Mouse (Mus musculus) kidney, embryonic 15.5 days (tissue): ENCODE measurements around the gene Ctdsp2. TPM values are rescaled to one million over a fixed set of nuclear protein-coding genes. Genes with fewer than 3 reads are reported as not detected.
A peak's percentile ranks its signal among the peaks of the same experiment; 100 is the strongest.

Experiments used
- ATAC-seq: fragments of 200-750 bp; cut with Nextera tagmentation; replicated peaks from 2 replicates; pipeline ENCODE4 v1.8.0; 2017; ENCODE audit warnings: moderate TSS enrichment; ENCODE audit not compliant: low FRiP score
- H3K27ac ChIP-seq: fragments of 300-500 bp; sonication (generic); 2 replicates; pipeline ENCODE4 v1.5.1; 2015; ENCODE audit warnings: mild to moderate bottlenecking, inconsistent platforms
- H3K27me3 ChIP-seq: fragments of 300-500 bp; sonication (generic); 2 replicates; pipeline ENCODE4 v1.6.1; 2015; ENCODE audit warnings: inconsistent platforms
- H3K36me3 ChIP-seq: fragments of 300-500 bp; sonication (generic); 2 replicates; pipeline ENCODE4 v1.6.1; 2015; ENCODE audit warnings: inconsistent platforms
- H3K4me1 ChIP-seq: fragments of 300-500 bp; sonication (generic); 2 replicates; pipeline ENCODE4 v1.6.1; 2015; ENCODE audit warnings: inconsistent platforms
- H3K4me2 ChIP-seq: fragments of 300-500 bp; sonication (generic); 2 replicates; pipeline ENCODE4 v1.6.1; 2015; ENCODE audit warnings: moderate library complexity, mild to moderate bottlenecking, inconsistent platforms
- H3K4me3 ChIP-seq: fragments of 300-500 bp; sonication (generic); replicated peaks from 2 replicates; pipeline ENCODE4 v1.5.1; 2015; ENCODE audit warnings: mild to moderate bottlenecking, inconsistent platforms
- H3K9ac ChIP-seq: fragments of 300-500 bp; sonication (generic); 2 replicates; pipeline ENCODE4 v1.6.1; 2015; ENCODE audit warnings: mild to moderate bottlenecking, inconsistent platforms
- H3K9me3 ChIP-seq: fragments of 300-500 bp; sonication (generic); replicated peaks from 2 replicates; pipeline ENCODE4 v1.6.1; 2016; ENCODE audit warnings: inconsistent platforms
- WGBS: fragments of 180-500 bp; shearing (Covaris S2); methylation state at CpG from one replicate; pipeline ENCODE4 v1.1.7; 2015; ENCODE audit warnings: mixed read lengths; 5-methylcytosine and 5-hydroxymethylcytosine counted together
- polyA plus RNA-seq: library from polyadenylated mRNA; unstranded; fragments of >200 nt; fragmentation: Nextera tagmentation; extraction: Ambion mirVana; gene quantifications from 2 replicates; pipeline ENCODE4 v1.2.1, GENCODE M21; 2015

The Ctdsp2 gene
- polyA plus RNA-seq, 1 experiment from 2014 or later: 73.2 TPM

GRCm38 (mm10) chr10:126971363-126972050 is 7.0 kb upstream of the Ctdsp2 start:
- peak; percentile 42; the same call in 1 of the 2 replicates for ATAC-seq
- 9% methylated on average over 12 of the region's 12 CpGs for WGBS
- peaks cover 44% of the 10 kb centered on the region for H3K4me1 ChIP-seq
- H3K9ac ChIP-seq: 0 out of 2 replicates have a peak overlapping the region, but pooled peaks have one; percentile 23
- H3K27me3 ChIP-seq: no peaks in the 10 kb centered on the region
- no peaks in the 10 kb centered on the region for H3K36me3 ChIP-seq
- no peak overlapping the region for H3K4me3 ChIP-seq
- peak overlapping the region; percentile 49 for H3K4me2 ChIP-seq
- no peaks in the 10 kb centered on the region for H3K9me3 ChIP-seq
- H3K27ac ChIP-seq: peak overlapping the region; percentile 93

DNA sequence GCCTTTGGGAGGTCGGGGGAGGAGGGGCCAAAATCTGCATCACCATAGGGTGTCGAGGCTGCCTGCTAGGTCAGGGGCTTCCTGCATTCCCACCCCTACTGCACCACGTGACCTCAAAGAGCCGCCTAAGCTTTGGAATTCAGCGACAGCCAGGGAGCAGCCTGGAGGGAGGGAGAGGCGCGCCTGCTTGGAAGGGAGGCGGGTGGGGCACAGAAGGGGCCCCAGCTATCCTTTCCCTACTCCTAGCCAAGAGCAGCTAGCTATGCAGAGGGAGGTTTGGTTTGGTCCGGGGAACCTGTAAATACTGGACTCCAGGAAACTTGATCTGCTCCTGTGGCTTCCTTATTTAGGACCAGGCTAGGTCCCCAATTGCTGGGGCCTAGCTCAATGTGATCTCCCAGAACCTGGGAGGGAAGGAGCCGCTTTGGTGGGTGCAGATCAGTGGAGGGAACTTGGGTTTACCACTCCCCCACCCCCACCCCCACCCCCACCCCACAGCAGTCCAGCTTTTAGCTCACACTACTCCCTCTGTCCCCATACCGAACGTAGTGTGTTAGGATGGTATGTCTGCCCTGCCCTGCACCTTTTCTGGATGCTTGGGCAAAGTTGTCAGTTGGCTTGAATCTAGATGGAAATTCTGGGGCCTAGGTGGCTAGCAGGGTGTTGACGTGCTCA is 6.3 kb upstream of the Ctdsp2 start:
- Histone ChIP-seq H3K4me1 (peaks cover 51% of the 10 kb centered on the region), H3K27ac (peak overlapping the region; percentile 93), H3K4me2 (peak overlapping the region; percentile 49), H3K27me3 (no peaks in the 10 kb centered on the region), H3K4me3 (no peak overlapping the region), H3K9ac (0 out of 2 replicates have a peak overlapping the region, but pooled peaks have one; percentile 23), H3K9me3 (no peaks in the 10 kb centered on the region), H3K36me3 (no peaks in the 10 kb centered on the region)
- peak; percentile 91 for ATAC-seq
- WGBS: 10% methylated on average over 13 of the region's 13 CpGs

GRCm38 (mm10) chr10:126972988-126973387 is 5.5 kb upstream of the Ctdsp2 start:
- Histone ChIP-seq H3K36me3 (no peaks in the 10 kb centered on the region), H3K4me2 (no peak overlapping the region), H3K9me3 (no peaks in the 10 kb centered on the region), H3K4me1 (peaks cover 57% of the 10 kb centered on the region), H3K27me3 (no peaks in the 10 kb centered on the region), H3K4me3 (no peak overlapping the region), H3K27ac (peak overlapping the region; percentile 93), H3K9ac (no peak overlapping the region)
- WGBS: 29% methylated on average over 7 of the region's 7 CpGs
- no peak for ATAC-seq

GRCm38 (mm10) chr10:126975706-126976105 is 2.8 kb upstream of the Ctdsp2 start:
- H3K4me1 ChIP-seq: peaks cover 54% of the 10 kb centered on the region
- no peak for ATAC-seq
- whole genome bisulfite sequencing: 81% methylated on average over 6 of the region's 6 CpGs

DNA sequence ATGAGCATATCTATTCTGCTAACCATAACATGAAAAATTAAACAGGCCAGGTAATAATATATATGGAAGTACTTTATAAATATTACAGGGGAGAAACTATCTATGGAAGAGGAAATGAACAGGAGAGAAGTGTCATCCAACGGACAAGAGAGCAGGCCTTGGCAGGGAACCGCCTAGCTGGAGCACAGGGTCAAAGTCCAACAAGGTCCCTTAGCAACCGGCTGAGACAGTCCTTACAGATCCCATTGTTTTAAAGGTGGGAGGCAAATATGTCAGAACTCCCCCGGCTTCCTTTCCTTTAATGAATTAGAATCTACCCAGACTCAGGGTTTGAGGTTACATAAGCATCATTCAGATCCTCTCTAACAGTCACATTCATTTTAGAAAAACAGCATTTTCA is 1.4 kb upstream of the Ctdsp2 start:
- Histone ChIP-seq H3K9ac (no peak overlapping the region), H3K4me2 (no peak overlapping the region), H3K9me3 (no peaks in the 10 kb centered on the region), H3K4me1 (peaks cover 54% of the 10 kb centered on the region), H3K27me3 (no peaks in the 10 kb centered on the region), H3K4me3 (no peak overlapping the region), H3K36me3 (no peaks in the 10 kb centered on the region), H3K27ac (no peak overlapping the region)
- no peak for ATAC-seq
- 31% methylated on average over 4 of the region's 4 CpGs for WGBS

More at GRCm38 (mm10) chr10:126975706-126976105, 2.8 kb upstream of the Ctdsp2 start:
- H3K36me3 ChIP-seq: no peaks in the 10 kb centered on the region
- H3K27ac ChIP-seq: no peak overlapping the region
- no peak overlapping the region for H3K4me2 ChIP-seq
- no peaks in the 10 kb centered on the region for H3K27me3 ChIP-seq
- no peak overlapping the region for H3K9ac ChIP-seq
- no peaks in the 10 kb centered on the region for H3K9me3 ChIP-seq
- H3K4me3 ChIP-seq: no peak overlapping the region

- H3K4me1 ChIP-seq: peaks cover 60% of the 10 kb centered on the region
- peak overlapping the region; percentile 94 for H3K9ac ChIP-seq
- H3K36me3 ChIP-seq: no peaks in the 10 kb centered on the region
- H3K27ac ChIP-seq: peak overlapping the region; percentile 100
- peak overlapping the region; percentile 90 for H3K4me3 ChIP-seq
- peak overlapping the region; percentile 90 for H3K4me2 ChIP-seq
- ATAC-seq: peak; percentile 16
- H3K9me3 ChIP-seq: no peaks in the 10 kb centered on the region
- H3K27me3 ChIP-seq: no peaks in the 10 kb centered on the region
- WGBS: under 1% methylated on average over 40 of the region's 62 CpGs
Observed at GRCm38 (mm10) chr10:126979121-126979635, 661 bp downstream of the Ctdsp2 start.

DNA sequence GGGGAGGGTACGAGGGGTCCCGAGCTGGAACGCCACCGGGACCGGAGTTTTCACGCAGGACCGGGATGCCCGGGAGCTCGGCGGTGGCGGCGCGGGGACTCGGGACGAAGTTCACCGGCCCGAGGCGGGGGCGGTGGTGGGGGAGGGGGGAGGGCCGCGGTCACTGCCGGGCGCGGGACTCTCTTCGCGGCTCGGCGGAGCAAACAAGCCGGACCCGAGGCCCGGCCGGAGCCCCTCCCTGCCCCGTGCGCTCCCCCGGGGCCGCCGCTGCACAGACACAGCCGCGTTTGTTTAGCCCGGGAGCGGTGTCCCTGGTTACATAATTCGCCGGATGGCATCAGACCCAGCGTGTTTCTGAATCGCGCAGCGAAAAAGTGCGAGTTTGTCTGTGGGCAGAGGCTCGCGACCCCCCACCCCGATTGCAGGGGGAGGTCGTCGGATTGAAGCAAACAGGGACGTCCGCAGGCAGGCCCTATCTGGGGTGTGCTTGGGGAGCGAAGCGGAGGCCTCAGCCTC is 1.2 kb downstream of the Ctdsp2 start:
- H3K4me1 ChIP-seq: peaks cover 65% of the 10 kb centered on the region
- under 1% methylated on average over 57 of the region's 57 CpGs for WGBS

DNA sequence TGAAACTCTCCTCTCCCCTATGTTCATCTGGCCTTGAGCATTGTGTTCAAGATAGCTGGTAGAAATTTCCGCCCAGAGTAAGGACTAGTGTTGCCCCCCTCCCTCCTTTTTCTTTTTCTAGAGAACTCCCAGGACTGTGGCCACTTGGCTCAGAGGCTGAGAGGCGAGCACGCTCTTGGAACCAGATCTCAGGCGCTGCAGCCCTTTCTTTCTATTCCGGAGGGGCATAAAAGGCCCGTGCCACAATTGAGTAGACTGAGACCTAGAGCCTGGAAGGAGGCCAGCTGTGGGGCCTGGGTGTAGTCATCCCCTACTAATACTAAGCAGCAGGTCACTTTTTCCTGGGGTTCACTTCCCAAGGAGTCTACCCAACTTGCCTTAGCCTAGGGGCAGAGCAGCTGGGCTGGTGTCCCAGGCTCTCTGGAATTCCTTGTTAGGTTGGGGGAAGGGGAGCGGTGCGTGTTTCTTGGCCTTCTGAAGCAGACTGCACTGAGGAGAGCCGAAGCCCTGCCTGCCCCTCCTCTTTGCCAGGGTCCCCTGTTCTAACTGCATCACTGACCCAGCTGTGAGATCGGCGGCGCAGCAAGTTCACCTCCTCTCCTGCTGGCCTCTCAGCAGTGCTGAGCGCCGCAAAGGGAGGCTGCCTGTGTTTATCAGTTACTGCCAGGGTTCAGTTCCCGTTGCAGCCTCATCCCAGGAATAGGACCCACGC is 1.9 kb downstream of the Ctdsp2 start:
- no peaks in the 10 kb centered on the region for H3K36me3 ChIP-seq
- no peaks in the 10 kb centered on the region for H3K9me3 ChIP-seq
- H3K27me3 ChIP-seq: no peaks in the 10 kb centered on the region
- WGBS: under 1% methylated on average over 16 of the region's 16 CpGs
- H3K4me1 ChIP-seq: peaks cover 72% of the 10 kb centered on the region
- peak overlapping the region; percentile 90 for H3K4me2 ChIP-seq
- ATAC-seq: 0 out of 2 replicates have a peak, but pooled peaks have one; percentile 6
- H3K27ac ChIP-seq: peak overlapping the region; percentile 100
- H3K9ac ChIP-seq: peak overlapping the region; percentile 94
- H3K4me3 ChIP-seq: peak overlapping the region; percentile 90

More for the DNA sequence above, 1.2 kb downstream of the Ctdsp2 start:
- no peak for ATAC-seq
- H3K36me3 ChIP-seq: no peaks in the 10 kb centered on the region
- H3K4me2 ChIP-seq: peak overlapping the region; percentile 90
- H3K9ac ChIP-seq: peak overlapping the region; percentile 94
- H3K27me3 ChIP-seq: no peaks in the 10 kb centered on the region
- peak overlapping the region; percentile 100 for H3K27ac ChIP-seq
- H3K4me3 ChIP-seq: peak overlapping the region; percentile 90
- H3K9me3 ChIP-seq: no peaks in the 10 kb centered on the region

GRCm38 (mm10) chr10:126980933-126981530 is 2.5 kb downstream of the Ctdsp2 start:
- H3K9me3 ChIP-seq: no peaks in the 10 kb centered on the region
- peak overlapping the region; percentile 100 for H3K27ac ChIP-seq
- 5% methylated on average over 11 of the region's 11 CpGs for WGBS
- no peaks in the 10 kb centered on the region for H3K27me3 ChIP-seq
- no peaks in the 10 kb centered on the region for H3K36me3 ChIP-seq
- peak overlapping the region; percentile 90 for H3K4me2 ChIP-seq
- no peak for ATAC-seq
- peak overlapping the region; percentile 90 for H3K4me3 ChIP-seq
- peak overlapping the region; percentile 94 for H3K9ac ChIP-seq
- H3K4me1 ChIP-seq: peaks cover 77% of the 10 kb centered on the region

- peak overlapping the region; percentile 90 for H3K4me2 ChIP-seq
- 0 out of 2 replicates have a peak overlapping the region, but pooled peaks have one; percentile 4 for H3K27ac ChIP-seq
- WGBS: 46% methylated on average over 3 of the region's 3 CpGs
- peak overlapping the region; percentile 38; the same call in 1 of the 2 replicates for H3K9ac ChIP-seq
- peak overlapping the region; percentile 90 for H3K4me3 ChIP-seq
- H3K27me3 ChIP-seq: no peaks in the 10 kb centered on the region
- peaks cover 77% of the 10 kb centered on the region for H3K4me1 ChIP-seq
- no peaks in the 10 kb centered on the region for H3K9me3 ChIP-seq
- no peak for ATAC-seq
- no peaks in the 10 kb centered on the region for H3K36me3 ChIP-seq
Observed at GRCm38 (mm10) chr10:126981746-126982145, 3.2 kb downstream of the Ctdsp2 start.

DNA sequence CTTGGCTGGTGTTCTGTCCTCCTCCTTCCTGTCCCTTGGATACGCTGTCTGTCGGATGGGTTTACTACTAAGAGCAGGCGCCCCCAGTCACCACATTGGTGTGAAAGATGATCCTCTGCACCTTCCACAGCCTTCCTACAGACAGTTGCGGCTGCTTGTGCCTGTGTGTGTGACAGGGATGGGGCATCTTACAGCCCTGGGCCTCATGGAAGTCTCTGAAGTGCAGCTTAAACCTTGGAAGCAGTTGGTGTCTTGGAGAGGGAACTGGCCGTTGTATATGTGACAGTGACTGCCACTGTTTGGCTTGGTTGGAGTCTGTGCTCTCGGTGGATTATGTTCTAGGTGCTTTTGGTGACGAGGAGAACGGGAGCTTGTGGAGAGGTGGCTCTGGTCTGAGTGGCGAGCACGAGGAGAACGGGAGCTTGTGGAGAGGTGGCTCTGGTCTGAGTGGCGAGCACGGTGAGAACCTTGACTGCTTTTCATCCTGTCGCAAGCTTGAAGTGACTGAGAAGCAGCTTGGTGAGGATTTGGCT is 4.7 kb downstream of the Ctdsp2 start:
- Histone ChIP-seq H3K4me2 (peak overlapping the region; percentile 90), H3K9me3 (no peaks in the 10 kb centered on the region), H3K4me3 (peak overlapping the region; percentile 90), H3K36me3 (0 out of 2 replicates have a peak, but pooled peaks cover 3% of the 10 kb centered on the region), H3K27me3 (no peaks in the 10 kb centered on the region), H3K9ac (0 out of 2 replicates have a peak overlapping the region, but pooled peaks have one; percentile 11), H3K4me1 (peaks cover 79% of the 10 kb centered on the region), H3K27ac (peak overlapping the region; percentile 87)
- no peak for ATAC-seq
- WGBS: 29% methylated on average over 14 of the region's 14 CpGs
